Mouse (Mus musculus) stomach, postnatal 0 days (tissue): ENCODE results near the gene Zfp324.

ENCODE experiments used
- CTCF ChIP-seq: IDR thresholded peaks from 2 replicates; pipeline ENCODE4 v1.5.1; 2016; ENCODE audit warnings: antibody characterized with exemption, low read depth, mild to moderate bottlenecking, moderate library complexity
- EP300 ChIP-seq: optimal IDR thresholded peaks from 2 replicates; pipeline ENCODE3; 2016; ENCODE audit warnings: antibody characterized with exemption

- TF ChIP-seq CTCF (no peak), EP300 (no peak)
Observed at GRCm38 (mm10) chr7:12993148-12993547, 27.5 kb downstream of the Zfp324 start.
